Mouse (Mus musculus): ENCODE measurements around the gene Yars. TPM values are rescaled to one million over a fixed set of nuclear protein-coding genes. Genes with fewer than 3 reads are reported as not detected.

The Yars gene
- polyA plus RNA-seq, 1 experiment from 2014 or later: 63.0 TPM

GRCm38 (mm10) chr4:129146392-129146791 lies 43.2 kb upstream of the Yars start:
- ChIA-PET POLR2A (no interaction called here), CTCF (interaction anchor here (3.2 kb wide), 1 partner anchor 12 kb away, joined by 9 read pairs; no protein-coding TSS in a partner anchor)
- TF ChIP-seq CTCF (IDR thresholded peaks at IDR 0.05): no peak
- in situ Hi-C loops (cut with MboI; ENCODE audit: low pct_unique_long_range_greater_than_20kb): loop anchor here (25.0 kb wide), 1 partner anchor 316 kb away; the partner anchor contains the start of gene Bsdc1
- ATAC-seq (no peak), DNase-seq (ENCODE audit: low read depth, low spot score) (no peak)
- no peaks in the 10 kb centered on the region for H3K27me3 ChIP-seq

GRCm38 (mm10) chr4:129147552-129148103 lies 41.9 kb upstream of the Yars start:
- in situ Hi-C loops (cut with MboI; ENCODE audit: low pct_unique_long_range_greater_than_20kb): loop anchor here (25.0 kb wide), 1 partner anchor 315 kb away; the partner anchor contains the start of gene Bsdc1
- TF ChIP-seq CTCF (IDR thresholded peaks at IDR 0.05): no peak
- no peak for DNase-seq (ENCODE audit: low read depth, low spot score)
- ChIA-PET CTCF (no interaction called here), POLR2A (no interaction called here)
- H3K27me3 ChIP-seq: no peaks in the 10 kb centered on the region
- ATAC-seq: no peak

DNA sequence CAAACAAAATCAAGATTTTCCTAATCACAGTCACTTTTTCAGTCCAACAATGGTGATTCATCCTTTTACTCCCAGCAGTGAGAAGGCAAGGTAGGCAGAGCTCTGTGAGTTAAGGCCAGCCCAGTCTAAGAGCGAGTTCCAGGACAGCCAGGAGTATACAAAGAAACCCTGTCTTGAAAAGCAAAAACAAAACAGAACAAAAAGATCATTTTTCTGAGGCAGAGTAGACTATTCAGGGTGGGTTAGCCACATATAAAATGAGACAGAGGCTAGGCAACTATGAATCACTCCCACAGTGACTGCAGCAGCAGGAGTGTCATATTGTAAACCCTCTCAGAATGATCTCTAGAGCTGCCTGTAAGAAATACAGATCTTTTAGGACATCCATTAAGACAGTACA lies 40.2 kb upstream of the Yars start:
- CTCF ChIA-PET: no interaction called here
- TF ChIP-seq CTCF (IDR thresholded peaks at IDR 0.05): no peak
- POLR2A ChIA-PET: no interaction called here
- no peak for DNase-seq (ENCODE audit: low read depth, low spot score)
- ATAC-seq: no peak
- in situ Hi-C loops (cut with MboI; ENCODE audit: low pct_unique_long_range_greater_than_20kb): loop anchor here (25.0 kb wide), 1 partner anchor 313 kb away; the partner anchor contains the start of gene Bsdc1
- no peaks in the 10 kb centered on the region for H3K27me3 ChIP-seq

- POLR2A ChIA-PET: no interaction called here
- TF ChIP-seq CTCF (IDR thresholded peaks at IDR 0.05): no peak
- in situ Hi-C loops (cut with MboI; ENCODE audit: low pct_unique_long_range_greater_than_20kb): no loop called here
- ATAC-seq (no peak), DNase-seq (ENCODE audit: low read depth, low spot score) (no peak)
- no peaks in the 10 kb centered on the region for H3K27me3 ChIP-seq
- CTCF ChIA-PET: interaction anchor here (1.2 kb wide), 1 partner anchor 11 kb away, joined by 4 read pairs; no protein-coding TSS in a partner anchor
Observed at GRCm38 (mm10) chr4:129151276-129151811, 38.2 kb upstream of the Yars start.

GRCm38 (mm10) chr4:129157541-129157940 lies 32.0 kb upstream of the Yars start:
- in situ Hi-C loops (cut with MboI; ENCODE audit: low pct_unique_long_range_greater_than_20kb): no loop called here
- ChIA-PET CTCF (no interaction called here), POLR2A (no interaction called here)
- no peak for TF ChIP-seq CTCF (IDR thresholded peaks at IDR 0.05)
- DNase-seq (ENCODE audit: low read depth, low spot score): no peak
- H3K27me3 ChIP-seq: no peaks in the 10 kb centered on the region
- no peak for ATAC-seq

DNA sequence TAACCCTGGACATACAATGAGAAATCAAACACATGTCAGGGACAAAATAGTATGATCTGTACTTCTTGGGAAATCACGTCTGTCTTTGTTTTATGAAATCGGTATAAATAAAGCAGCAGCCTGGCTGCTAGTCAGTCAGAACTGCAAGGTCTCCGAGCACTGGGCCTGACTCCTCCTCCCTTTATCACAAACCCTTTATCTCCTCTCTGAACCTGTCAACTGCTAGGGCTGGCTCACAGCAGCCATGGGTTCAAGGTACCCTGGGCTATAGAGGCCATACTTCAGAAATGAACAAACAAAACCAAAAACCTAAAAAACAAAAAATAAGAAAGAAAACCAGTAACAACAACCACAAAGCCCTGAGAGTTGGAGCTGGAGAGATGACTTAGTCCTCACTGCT lies 31.0 kb upstream of the Yars start:
- no peak for TF ChIP-seq CTCF (IDR thresholded peaks at IDR 0.05)
- no peaks in the 10 kb centered on the region for H3K27me3 ChIP-seq
- no peak for ATAC-seq
- in situ Hi-C loops (cut with MboI; ENCODE audit: low pct_unique_long_range_greater_than_20kb): no loop called here
- no peak for DNase-seq (ENCODE audit: low read depth, low spot score)
- CTCF ChIA-PET: no interaction called here
- POLR2A ChIA-PET: no interaction called here

GRCm38 (mm10) chr4:129161076-129161475 lies 28.5 kb upstream of the Yars start:
- H3K27me3 ChIP-seq: no peaks in the 10 kb centered on the region
- CTCF ChIA-PET: interaction anchor here (1.3 kb wide), 1 partner anchor 21 kb away, joined by 4 read pairs; no protein-coding TSS in a partner anchor
- in situ Hi-C loops (cut with MboI; ENCODE audit: low pct_unique_long_range_greater_than_20kb): no loop called here
- ATAC-seq (no peak), DNase-seq (ENCODE audit: low read depth, low spot score) (no peak)
- POLR2A ChIA-PET: no interaction called here
- TF ChIP-seq CTCF (IDR thresholded peaks at IDR 0.05): no peak

DNA sequence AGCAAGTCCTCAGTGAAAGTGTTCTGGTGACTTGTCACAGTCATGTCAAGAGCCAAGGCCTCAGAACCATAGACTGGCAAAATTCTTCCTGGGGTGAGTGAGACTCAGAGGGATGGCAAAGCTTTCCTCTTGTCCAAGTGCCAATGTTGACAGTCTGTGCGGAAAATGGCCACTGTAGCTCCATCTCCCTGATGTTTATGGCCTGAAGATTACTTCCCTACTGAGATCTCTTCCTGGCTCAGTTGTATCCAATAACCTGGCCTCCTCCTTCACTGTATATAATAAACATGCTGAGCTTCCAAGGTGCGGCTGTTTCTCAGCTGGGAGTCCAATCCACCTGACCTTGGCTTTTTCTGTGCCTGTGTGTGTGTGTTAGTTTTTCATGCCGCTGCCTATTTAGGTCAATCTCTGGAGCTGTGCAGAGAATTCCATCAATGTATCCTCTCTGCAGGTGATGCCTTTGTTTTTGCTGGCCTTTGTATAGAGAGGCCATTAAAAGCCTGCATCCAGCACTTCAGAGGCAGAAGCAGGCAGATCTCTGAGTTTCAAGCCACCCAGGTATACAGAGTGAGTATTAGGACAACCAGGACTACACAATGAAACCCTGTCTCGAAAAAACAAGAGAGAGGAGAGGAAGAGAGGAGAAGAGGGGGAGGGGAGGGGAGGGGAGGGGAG lies 27.8 kb upstream of the Yars start:
- no peak for TF ChIP-seq CTCF (IDR thresholded peaks at IDR 0.05)
- in situ Hi-C loops (cut with MboI; ENCODE audit: low pct_unique_long_range_greater_than_20kb): no loop called here
- ATAC-seq (no peak), DNase-seq (ENCODE audit: low read depth, low spot score) (no peak)
- no peaks in the 10 kb centered on the region for H3K27me3 ChIP-seq
- ChIA-PET POLR2A (no interaction called here), CTCF (interaction anchor here (1.3 kb wide), 1 partner anchor 22 kb away, joined by 4 read pairs; no protein-coding TSS in a partner anchor)

- no peak for DNase-seq (ENCODE audit: low read depth, low spot score)
- ATAC-seq: no peak
- ChIA-PET POLR2A (no interaction called here), CTCF (no interaction called here)
- TF ChIP-seq CTCF (IDR thresholded peaks at IDR 0.05): peak; percentile 28
- in situ Hi-C loops (cut with MboI; ENCODE audit: low pct_unique_long_range_greater_than_20kb): no loop called here
- H3K27me3 ChIP-seq: no peaks in the 10 kb centered on the region
Observed at GRCm38 (mm10) chr4:129172529-129172928, 17.0 kb upstream of the Yars start.

DNA sequence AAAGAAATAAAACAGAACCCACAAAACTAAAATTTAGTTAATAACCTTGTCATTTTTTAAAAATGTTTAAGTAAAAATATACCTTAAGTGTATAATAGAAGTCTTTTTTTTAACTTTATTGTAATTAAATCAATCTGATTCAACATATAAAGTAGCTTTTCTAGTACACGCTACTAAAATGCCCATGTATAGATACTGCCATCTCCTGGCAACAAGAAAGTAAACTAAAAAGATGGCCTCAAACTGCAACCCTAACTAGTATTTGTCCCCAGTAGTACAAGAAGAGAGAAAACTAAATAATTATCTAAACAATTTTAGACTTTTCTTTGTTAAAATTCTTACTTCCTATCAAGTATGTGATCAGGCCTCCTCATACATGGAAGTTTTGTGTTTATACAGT lies 10.0 kb upstream of the Yars start:
- ATAC-seq (no peak), DNase-seq (ENCODE audit: low read depth, low spot score) (no peak)
- no peaks in the 10 kb centered on the region for H3K27me3 ChIP-seq
- CTCF ChIA-PET: interaction anchor here (1.3 kb wide), 1 partner anchor 10 kb away, joined by 4 read pairs; no protein-coding TSS in a partner anchor
- no peak for TF ChIP-seq CTCF (IDR thresholded peaks at IDR 0.05)
- POLR2A ChIA-PET: no interaction called here
- in situ Hi-C loops (cut with MboI; ENCODE audit: low pct_unique_long_range_greater_than_20kb): no loop called here

DNA sequence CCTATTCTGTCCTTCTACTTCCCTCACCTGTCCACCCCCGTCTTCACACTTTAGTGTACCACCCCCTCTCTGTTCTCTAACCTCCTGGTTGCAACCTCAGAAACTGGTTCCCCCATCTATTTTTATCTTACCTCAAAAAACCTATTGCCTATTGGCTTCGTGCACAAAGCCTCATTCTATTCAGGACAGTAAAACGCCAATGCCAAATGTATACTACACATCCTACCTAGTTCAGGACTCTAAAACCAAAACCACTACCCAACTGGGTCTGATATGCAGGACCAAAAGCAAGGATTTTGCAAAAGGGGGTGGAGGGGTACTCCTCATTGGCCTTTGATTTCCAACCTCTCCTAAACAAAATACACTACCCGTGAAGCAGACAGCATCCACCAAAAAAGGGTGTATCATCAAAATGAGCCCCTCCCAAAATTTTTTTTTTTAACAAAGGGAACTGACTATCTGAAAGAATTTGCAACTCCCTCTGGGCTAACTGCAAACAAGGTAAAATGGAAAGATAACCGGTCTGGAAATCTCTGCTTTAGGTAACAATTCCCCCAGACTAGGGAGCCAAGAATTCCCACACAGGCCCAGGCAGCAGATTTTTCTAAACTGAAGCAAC lies 1.4 kb upstream of the Yars start:
- H3K27me3 ChIP-seq: no peaks in the 10 kb centered on the region
- DNase-seq (ENCODE audit: low read depth, low spot score) (no peak), ATAC-seq (no peak)
- no peak for TF ChIP-seq CTCF (IDR thresholded peaks at IDR 0.05)
- ChIA-PET CTCF (no interaction called here), POLR2A (no interaction called here)
- in situ Hi-C loops (cut with MboI; ENCODE audit: low pct_unique_long_range_greater_than_20kb): no loop called here
